Mouse (Mus musculus) forebrain, embryonic 11.5 days (tissue): ENCODE data around the gene Ccdc85a. TPM values are rescaled to one million over a fixed set of nuclear protein-coding genes. Genes with fewer than 3 reads are reported as not detected.

Experiments used
- ATAC-seq: fragments of 200-750 bp; cut with Nextera tagmentation; replicated peaks from 2 replicates; pipeline ENCODE4 v1.8.0; 2017; ENCODE audit warnings: moderate TSS enrichment; ENCODE audit not compliant: low FRiP score
- DNase-seq: peaks from one replicate; pipeline ENCODE4 v3.0.0-alpha.2; 2017; ENCODE audit warnings: low spot score
- H3K27ac ChIP-seq: fragments of 300-500 bp; sonication (generic); 2 replicates; pipeline ENCODE4 v1.5.1; 2014; ENCODE audit warnings: low read depth, low read length
- H3K27me3 ChIP-seq: fragments of 300-500 bp; sonication (generic); 2 replicates; pipeline ENCODE4 v1.6.1; 2014; ENCODE audit warnings: mild to moderate bottlenecking, low read length, mixed read lengths; ENCODE audit not compliant: control insufficient read depth, insufficient read depth
- H3K36me3 ChIP-seq: fragments of 300-500 bp; sonication (generic); 2 replicates; pipeline ENCODE4 v1.6.1; 2014; ENCODE audit warnings: mild to moderate bottlenecking, low read length, moderate library complexity, mixed read lengths; ENCODE audit not compliant: control insufficient read depth, insufficient read depth
- H3K4me1 ChIP-seq: fragments of 300-500 bp; sonication (generic); replicated peaks from 2 replicates; pipeline ENCODE4 v1.6.1; 2014; ENCODE audit warnings: low read length, mixed read lengths; ENCODE audit not compliant: control insufficient read depth, insufficient read depth
- H3K4me2 ChIP-seq: fragments of 300-500 bp; sonication (generic); 2 replicates; pipeline ENCODE4 v1.6.1; 2014; ENCODE audit warnings: low read depth, mild to moderate bottlenecking, low read length, moderate library complexity, mixed read lengths; ENCODE audit not compliant: severe bottlenecking
- H3K4me3 ChIP-seq: fragments of 300-500 bp; sonication (generic); 2 replicates; pipeline ENCODE4 v1.5.1; 2014; ENCODE audit warnings: low read depth, low read length
- H3K9ac ChIP-seq: fragments of 300-500 bp; sonication (generic); 2 replicates; pipeline ENCODE4 v1.6.1; 2014; ENCODE audit warnings: low read length
- H3K9me3 ChIP-seq: fragments of 300-500 bp; sonication (generic); 2 replicates; pipeline ENCODE4 v1.6.1; 2016; ENCODE audit warnings: low read length, mixed read lengths; ENCODE audit not compliant: control insufficient read depth
- WGBS: fragments of 180-500 bp; shearing (Covaris S2); extraction: QIAGEN DNeasy Blood & Tissue Kit; methylation state at CpG from one replicate; pipeline ENCODE4 v1.1.7; 2014; 5-methylcytosine and 5-hydroxymethylcytosine counted together
- polyA plus RNA-seq: library from polyadenylated mRNA; unstranded; fragments of >200 nt; fragmentation: Nextera tagmentation; extraction: Ambion mirVana; gene quantifications from 2 replicates; pipeline ENCODE4 v1.2.1, GENCODE M21; 2014

Ccdc85a gene
- 3.8 and 4.1 TPM in 2 replicates for polyA plus RNA-seq

GRCm38 (mm10) chr11:28583911-28584434 lies at the start of gene Ccdc85a:
Gene Ccdc85a (minus strand): TSS chr11:28584324.
- WGBS = 0% methylated on average over 25 of the region's 25 CpGs
- peak; percentile 98 for ATAC-seq

GRCm38 (mm10) chr11:28633571-28634125 lies 49.5 kb upstream of the Ccdc85a start:
- DNase-seq (no peak), ATAC-seq (no peak)
- 38% methylated on average over 1 of the region's 1 CpGs for WGBS
- Histone ChIP-seq H3K4me3 (no peak overlapping the region), H3K27ac (no peak overlapping the region), H3K36me3 (no peaks in the 10 kb centered on the region), H3K9me3 (no peaks in the 10 kb centered on the region), H3K4me2 (no peak overlapping the region), H3K27me3 (no peaks in the 10 kb centered on the region), H3K4me1 (no peaks in the 10 kb centered on the region), H3K9ac (no peak overlapping the region)

More at GRCm38 (mm10) chr11:28583911-28584434, at the start of gene Ccdc85a:
- peak; percentile 93 for DNase-seq
- 0 out of 2 replicates have a peak, but pooled peaks cover 3% of the 10 kb centered on the region for H3K4me1 ChIP-seq
- H3K27me3 ChIP-seq = peaks cover 5% of the 10 kb centered on the region; the same call in 1 of the 2 replicates
- H3K4me3 ChIP-seq = peak within 1 kb of the TSS; percentile 61
- no peaks in the 10 kb centered on the region for H3K36me3 ChIP-seq
- no peak within 1 kb of the TSS for H3K27ac ChIP-seq
- H3K9me3 ChIP-seq = no peaks in the 10 kb centered on the region
- peak within 1 kb of the TSS; percentile 99 for H3K4me2 ChIP-seq
- peak within 1 kb of the TSS; percentile 66 for H3K9ac ChIP-seq

- H3K4me1 ChIP-seq = no peaks in the 10 kb centered on the region
Measured at GRCm38 (mm10) chr11:28633093-28633492, 49.0 kb upstream of the Ccdc85a start.

GRCm38 (mm10) chr11:28630771-28631170 lies 46.6 kb upstream of the Ccdc85a start:
- H3K4me1 ChIP-seq = no peaks in the 10 kb centered on the region
- H3K4me3 ChIP-seq = no peak overlapping the region
- H3K9ac ChIP-seq = no peak overlapping the region
- no peaks in the 10 kb centered on the region for H3K9me3 ChIP-seq
- 91% methylated on average over 2 of the region's 2 CpGs for WGBS
- no peak overlapping the region for H3K27ac ChIP-seq
- no peaks in the 10 kb centered on the region for H3K27me3 ChIP-seq
- no peak for ATAC-seq
- DNase-seq = no peak
- H3K36me3 ChIP-seq = no peaks in the 10 kb centered on the region
- H3K4me2 ChIP-seq = no peak overlapping the region

More at GRCm38 (mm10) chr11:28633093-28633492, 49.0 kb upstream of the Ccdc85a start:
- H3K36me3 ChIP-seq = no peaks in the 10 kb centered on the region
- H3K4me3 ChIP-seq = no peak overlapping the region
- no peak for DNase-seq
- 86% methylated on average over 1 of the region's 1 CpGs for WGBS
- no peak overlapping the region for H3K9ac ChIP-seq
- no peaks in the 10 kb centered on the region for H3K9me3 ChIP-seq
- no peak overlapping the region for H3K27ac ChIP-seq
- H3K27me3 ChIP-seq = no peaks in the 10 kb centered on the region
- H3K4me2 ChIP-seq = no peak overlapping the region
- ATAC-seq = no peak

GRCm38 (mm10) chr11:28610781-28611491 lies 26.8 kb upstream of the Ccdc85a start:
- H3K4me1 ChIP-seq = no peaks in the 10 kb centered on the region
- no peak overlapping the region for H3K9ac ChIP-seq
- H3K9me3 ChIP-seq = no peaks in the 10 kb centered on the region
- ATAC-seq (peak; percentile 67), DNase-seq (no peak)
- H3K27me3 ChIP-seq = no peaks in the 10 kb centered on the region
- H3K4me3 ChIP-seq = no peak overlapping the region
- no peak overlapping the region for H3K27ac ChIP-seq
- H3K36me3 ChIP-seq = no peaks in the 10 kb centered on the region
- no peak overlapping the region for H3K4me2 ChIP-seq

- H3K27me3 ChIP-seq = peaks cover 5% of the 10 kb centered on the region; the same call in 1 of the 2 replicates
- H3K36me3 ChIP-seq = no peaks in the 10 kb centered on the region
- H3K4me3 ChIP-seq = peak overlapping the region; percentile 61
- no peak overlapping the region for H3K27ac ChIP-seq
- ATAC-seq = peak; percentile 39
- DNase-seq = peak; percentile 80
- H3K4me1 ChIP-seq = 0 out of 2 replicates have a peak, but pooled peaks cover 3% of the 10 kb centered on the region
- H3K9ac ChIP-seq = peak overlapping the region; percentile 66
- no peaks in the 10 kb centered on the region for H3K9me3 ChIP-seq
- under 1% methylated on average over 62 of the region's 63 CpGs for WGBS
- peak overlapping the region; percentile 99 for H3K4me2 ChIP-seq
Measured at GRCm38 (mm10) chr11:28583138-28583910, 800 bp downstream of the Ccdc85a start.

- no peak overlapping the region; the same call in 1 of the 2 replicates for H3K4me3 ChIP-seq
- H3K9me3 ChIP-seq = no peaks in the 10 kb centered on the region
Measured at GRCm38 (mm10) chr11:28582218-28582617, 1.9 kb downstream of the Ccdc85a start.

GRCm38 (mm10) chr11:28572423-28572822 lies 11.7 kb downstream of the Ccdc85a start:
- Histone ChIP-seq H3K4me2 (no peak overlapping the region), H3K27me3 (no peaks in the 10 kb centered on the region), H3K4me3 (no peak overlapping the region), H3K36me3 (no peaks in the 10 kb centered on the region), H3K9ac (no peak overlapping the region), H3K9me3 (no peaks in the 10 kb centered on the region), H3K27ac (no peak overlapping the region), H3K4me1 (no peaks in the 10 kb centered on the region)
- WGBS = 93% methylated on average over 1 of the region's 1 CpGs
- ATAC-seq = no peak
- no peak for DNase-seq

More at GRCm38 (mm10) chr11:28582218-28582617, 1.9 kb downstream of the Ccdc85a start:
- Histone ChIP-seq H3K9ac (no peak overlapping the region), H3K27me3 (peaks cover 5% of the 10 kb centered on the region; the same call in 1 of the 2 replicates), H3K4me1 (0 out of 2 replicates have a peak, but pooled peaks cover 3% of the 10 kb centered on the region), H3K27ac (no peak overlapping the region), H3K36me3 (no peaks in the 10 kb centered on the region), H3K4me2 (no peak overlapping the region)
- DNase-seq (no peak), ATAC-seq (no peak)
- WGBS = 12% methylated on average over 5 of the region's 5 CpGs
